Mouse (Mus musculus): Measurements from ENCODE around the gene Fxyd7. TPM values are rescaled to one million over a fixed set of nuclear protein-coding genes. Genes with fewer than 3 reads are reported as not detected.
A peak's percentile ranks its signal among the peaks of the same experiment; 100 is the strongest.

Fxyd7 gene
- polyA plus RNA-seq, 1 experiment from 2014 or later, result 42.2 TPM

GRCm38 (mm10) chr7:31041662-31042315 lies 9.5 kb downstream of the Fxyd7 start:
- Histone ChIP-seq H3K36me3 (ENCODE audit: control insufficient read depth, insufficient read depth, low read length) (no peaks in the 10 kb centered on the region), H3K27me3 (ENCODE audit: control insufficient read depth, insufficient read depth, low read length) (0 out of 2 replicates have a peak, but pooled peaks cover 12% of the 10 kb centered on the region), H3K4me3 (ENCODE audit: low read depth, low read length) (peak overlapping the region; percentile 15), H3K4me1 (ENCODE audit: control insufficient read depth, insufficient read depth, low read length) (peaks cover 7% of the 10 kb centered on the region; the same call in 1 of the 2 replicates), H3K9me3 (ENCODE audit: control insufficient read depth, low read depth, low read length) (no peaks in the 10 kb centered on the region), H3K4me2 (replicated peaks; ENCODE audit: low read depth, low read length) (peak overlapping the region; percentile 44), H3K27ac (ENCODE audit: low read length) (no peak overlapping the region), H3K9ac (replicated peaks; ENCODE audit: low read depth, low read length) (no peak overlapping the region)
- peak; percentile 43; the same call in 1 of the 2 replicates for ATAC-seq (ENCODE audit: insufficient number of reproducible peaks, insufficient read depth, low FRiP score, low read depth)
- WGBS, result 6% methylated on average over 27 of the region's 28 CpGs

GRCm38 (mm10) chr7:31041023-31041407 lies 10.3 kb downstream of the Fxyd7 start:
- no peak overlapping the region for H3K27ac ChIP-seq (ENCODE audit: low read length)
- H3K4me3 ChIP-seq (ENCODE audit: low read depth, low read length), result no peak overlapping the region
- WGBS, result 55% methylated on average over 8 of the region's 8 CpGs
- H3K27me3 ChIP-seq (ENCODE audit: control insufficient read depth, insufficient read depth, low read length), result 0 out of 2 replicates have a peak, but pooled peaks cover 12% of the 10 kb centered on the region
- H3K4me1 ChIP-seq (ENCODE audit: control insufficient read depth, insufficient read depth, low read length), result peaks cover 7% of the 10 kb centered on the region; the same call in 1 of the 2 replicates
- ATAC-seq (ENCODE audit: insufficient number of reproducible peaks, insufficient read depth, low FRiP score, low read depth), result no peak
- H3K9ac ChIP-seq (replicated peaks; ENCODE audit: low read depth, low read length), result no peak overlapping the region
- no peak overlapping the region for H3K4me2 ChIP-seq (replicated peaks; ENCODE audit: low read depth, low read length)
- no peaks in the 10 kb centered on the region for H3K36me3 ChIP-seq (ENCODE audit: control insufficient read depth, insufficient read depth, low read length)
- no peaks in the 10 kb centered on the region for H3K9me3 ChIP-seq (ENCODE audit: control insufficient read depth, low read depth, low read length)

GRCm38 (mm10) chr7:31040281-31041022 lies 10.8 kb downstream of the Fxyd7 start:
- Histone ChIP-seq H3K9ac (replicated peaks; ENCODE audit: low read depth, low read length) (no peak overlapping the region), H3K27ac (ENCODE audit: low read length) (no peak overlapping the region), H3K4me1 (ENCODE audit: control insufficient read depth, insufficient read depth, low read length) (peaks cover 7% of the 10 kb centered on the region; the same call in 1 of the 2 replicates), H3K9me3 (ENCODE audit: control insufficient read depth, low read depth, low read length) (no peaks in the 10 kb centered on the region), H3K27me3 (ENCODE audit: control insufficient read depth, insufficient read depth, low read length) (0 out of 2 replicates have a peak, but pooled peaks cover 12% of the 10 kb centered on the region), H3K4me3 (ENCODE audit: low read depth, low read length) (no peak overlapping the region), H3K4me2 (replicated peaks; ENCODE audit: low read depth, low read length) (no peak overlapping the region), H3K36me3 (ENCODE audit: control insufficient read depth, insufficient read depth, low read length) (no peaks in the 10 kb centered on the region)
- ATAC-seq (ENCODE audit: insufficient number of reproducible peaks, insufficient read depth, low FRiP score, low read depth), result no peak
- 83% methylated on average over 11 of the region's 12 CpGs for WGBS

- H3K36me3 ChIP-seq (ENCODE audit: control insufficient read depth, insufficient read depth, low read length), result no peaks in the 10 kb centered on the region
- no peak overlapping the region for H3K27ac ChIP-seq (ENCODE audit: low read length)
- peaks cover 7% of the 10 kb centered on the region; the same call in 1 of the 2 replicates for H3K4me1 ChIP-seq (ENCODE audit: control insufficient read depth, insufficient read depth, low read length)
- no peaks in the 10 kb centered on the region for H3K9me3 ChIP-seq (ENCODE audit: control insufficient read depth, low read depth, low read length)
- H3K4me2 ChIP-seq (replicated peaks; ENCODE audit: low read depth, low read length), result no peak overlapping the region
- no peak overlapping the region for H3K4me3 ChIP-seq (ENCODE audit: low read depth, low read length)
- no peak for ATAC-seq (ENCODE audit: insufficient number of reproducible peaks, insufficient read depth, low FRiP score, low read depth)
- H3K27me3 ChIP-seq (ENCODE audit: control insufficient read depth, insufficient read depth, low read length), result 0 out of 2 replicates have a peak, but pooled peaks cover 12% of the 10 kb centered on the region
- no peak overlapping the region for H3K9ac ChIP-seq (replicated peaks; ENCODE audit: low read depth, low read length)
- 82% methylated on average over 4 of the region's 4 CpGs for WGBS
Measured at GRCm38 (mm10) chr7:31039011-31039410, 12.3 kb downstream of the Fxyd7 start.

GRCm38 (mm10) chr7:31037675-31038074 lies 13.6 kb downstream of the Fxyd7 start:
- Histone ChIP-seq H3K4me3 (ENCODE audit: low read depth, low read length) (no peak overlapping the region), H3K27ac (ENCODE audit: low read length) (no peak overlapping the region), H3K4me2 (replicated peaks; ENCODE audit: low read depth, low read length) (no peak overlapping the region), H3K36me3 (ENCODE audit: control insufficient read depth, insufficient read depth, low read length) (no peaks in the 10 kb centered on the region), H3K4me1 (ENCODE audit: control insufficient read depth, insufficient read depth, low read length) (peaks cover 7% of the 10 kb centered on the region; the same call in 1 of the 2 replicates), H3K27me3 (ENCODE audit: control insufficient read depth, insufficient read depth, low read length) (0 out of 2 replicates have a peak, but pooled peaks cover 5% of the 10 kb centered on the region), H3K9me3 (ENCODE audit: control insufficient read depth, low read depth, low read length) (no peaks in the 10 kb centered on the region), H3K9ac (replicated peaks; ENCODE audit: low read depth, low read length) (no peak overlapping the region)
- WGBS, result 72% methylated on average over 2 of the region's 2 CpGs
- no peak for ATAC-seq (ENCODE audit: insufficient number of reproducible peaks, insufficient read depth, low FRiP score, low read depth)

GRCm38 (mm10) chr7:31036917-31037316 lies 14.3 kb downstream of the Fxyd7 start:
- H3K36me3 ChIP-seq (ENCODE audit: control insufficient read depth, insufficient read depth, low read length), result no peaks in the 10 kb centered on the region
- H3K4me2 ChIP-seq (replicated peaks; ENCODE audit: low read depth, low read length), result no peak overlapping the region
- no peak overlapping the region for H3K9ac ChIP-seq (replicated peaks; ENCODE audit: low read depth, low read length)
- no peak overlapping the region for H3K4me3 ChIP-seq (ENCODE audit: low read depth, low read length)
- 82% methylated on average over 7 of the region's 7 CpGs for WGBS
- 0 out of 2 replicates have a peak, but pooled peaks cover 4% of the 10 kb centered on the region for H3K27me3 ChIP-seq (ENCODE audit: control insufficient read depth, insufficient read depth, low read length)
- H3K4me1 ChIP-seq (ENCODE audit: control insufficient read depth, insufficient read depth, low read length), result peaks cover 5% of the 10 kb centered on the region; the same call in 1 of the 2 replicates
- H3K9me3 ChIP-seq (ENCODE audit: control insufficient read depth, low read depth, low read length), result no peaks in the 10 kb centered on the region
- ATAC-seq (ENCODE audit: insufficient number of reproducible peaks, insufficient read depth, low FRiP score, low read depth), result no peak
- H3K27ac ChIP-seq (ENCODE audit: low read length), result no peak overlapping the region

- Histone ChIP-seq H3K9me3 (ENCODE audit: control insufficient read depth, low read depth, low read length) (no peaks in the 10 kb centered on the region), H3K27me3 (ENCODE audit: control insufficient read depth, insufficient read depth, low read length) (no peaks in the 10 kb centered on the region), H3K27ac (ENCODE audit: low read length) (no peak overlapping the region), H3K4me3 (ENCODE audit: low read depth, low read length) (no peak overlapping the region), H3K36me3 (ENCODE audit: control insufficient read depth, insufficient read depth, low read length) (no peaks in the 10 kb centered on the region), H3K9ac (replicated peaks; ENCODE audit: low read depth, low read length) (no peak overlapping the region), H3K4me2 (replicated peaks; ENCODE audit: low read depth, low read length) (no peak overlapping the region), H3K4me1 (ENCODE audit: control insufficient read depth, insufficient read depth, low read length) (no peaks in the 10 kb centered on the region)
- ATAC-seq (ENCODE audit: insufficient number of reproducible peaks, insufficient read depth, low FRiP score, low read depth), result no peak
- WGBS, result 75% methylated on average over 10 of the region's 11 CpGs
Measured at GRCm38 (mm10) chr7:31035291-31035690, 16.0 kb downstream of the Fxyd7 start.

GRCm38 (mm10) chr7:31034789-31035188 lies 16.5 kb downstream of the Fxyd7 start:
- Histone ChIP-seq H3K9me3 (ENCODE audit: control insufficient read depth, low read depth, low read length) (no peaks in the 10 kb centered on the region), H3K36me3 (ENCODE audit: control insufficient read depth, insufficient read depth, low read length) (no peaks in the 10 kb centered on the region), H3K27me3 (ENCODE audit: control insufficient read depth, insufficient read depth, low read length) (no peaks in the 10 kb centered on the region), H3K4me2 (replicated peaks; ENCODE audit: low read depth, low read length) (no peak overlapping the region), H3K9ac (replicated peaks; ENCODE audit: low read depth, low read length) (no peak overlapping the region), H3K27ac (ENCODE audit: low read length) (no peak overlapping the region), H3K4me1 (ENCODE audit: control insufficient read depth, insufficient read depth, low read length) (no peaks in the 10 kb centered on the region), H3K4me3 (ENCODE audit: low read depth, low read length) (no peak overlapping the region)
- WGBS, result 63% methylated on average over 11 of the region's 11 CpGs
- no peak for ATAC-seq (ENCODE audit: insufficient number of reproducible peaks, insufficient read depth, low FRiP score, low read depth)

All from stomach, embryonic 14.5 days (tissue).